Mouse (Mus musculus): ENCODE data around the gene Agfg2.

Agfg2 gene

GRCm38 (mm10) chr5:137684294-137685123 lies at the start of gene Agfg2:
Gene Agfg2, minus strand, starts transcription at chr5:137684726.
- peak; percentile 100 for DNase-seq

DNA sequence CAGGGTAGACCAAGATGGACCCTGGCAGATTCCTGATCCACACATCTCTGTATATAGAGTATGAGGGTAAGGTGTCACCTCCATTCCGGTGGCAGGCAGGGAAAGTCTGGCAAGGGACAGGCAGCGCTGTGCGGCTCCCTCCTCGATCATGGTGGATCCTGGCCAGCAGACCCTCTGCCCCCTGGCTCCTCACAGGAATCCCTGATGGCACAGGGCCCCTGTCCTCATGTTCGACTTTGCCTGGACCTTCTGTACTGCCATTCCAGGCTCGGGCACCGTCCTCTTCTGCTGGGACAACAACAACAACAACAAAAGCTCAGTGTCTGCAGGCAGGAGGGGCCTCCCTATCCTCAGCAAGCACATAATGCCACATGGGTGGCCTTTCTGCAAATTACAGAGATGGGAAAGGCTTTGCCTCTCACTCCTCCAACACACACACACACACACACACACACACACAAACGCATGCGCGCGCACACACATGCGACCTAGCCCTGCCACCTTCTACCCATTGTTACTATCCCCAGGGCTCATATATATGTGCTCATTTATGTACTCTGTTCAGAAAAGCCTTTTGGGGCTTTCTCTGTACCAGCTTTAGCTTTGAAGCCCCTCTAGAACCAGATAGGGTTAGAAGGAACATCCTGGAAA lies 49.2 kb upstream of the Agfg2 start:
- DNase-seq = no peak

DNA sequence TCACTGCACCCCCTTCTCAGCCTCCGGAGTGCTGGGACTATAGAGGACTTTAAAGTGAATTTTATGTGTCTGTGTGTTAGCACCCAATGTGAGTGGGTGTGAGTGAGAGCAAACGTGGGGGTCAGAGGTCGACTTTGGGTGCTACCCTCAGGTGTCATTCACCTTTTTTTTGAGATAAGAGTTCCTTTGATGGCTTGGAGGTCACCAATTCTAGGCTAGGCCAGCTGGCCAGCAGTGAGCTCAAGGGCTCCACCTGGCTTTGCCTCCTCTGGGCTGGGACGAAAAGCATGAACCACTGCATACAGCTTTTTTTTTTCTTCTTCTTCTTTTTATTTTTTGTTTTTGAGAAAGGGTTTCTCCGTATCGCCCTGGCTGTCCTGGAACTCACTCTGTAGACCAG lies 42.2 kb upstream of the Agfg2 start:
- DNase-seq = no peak

DNA sequence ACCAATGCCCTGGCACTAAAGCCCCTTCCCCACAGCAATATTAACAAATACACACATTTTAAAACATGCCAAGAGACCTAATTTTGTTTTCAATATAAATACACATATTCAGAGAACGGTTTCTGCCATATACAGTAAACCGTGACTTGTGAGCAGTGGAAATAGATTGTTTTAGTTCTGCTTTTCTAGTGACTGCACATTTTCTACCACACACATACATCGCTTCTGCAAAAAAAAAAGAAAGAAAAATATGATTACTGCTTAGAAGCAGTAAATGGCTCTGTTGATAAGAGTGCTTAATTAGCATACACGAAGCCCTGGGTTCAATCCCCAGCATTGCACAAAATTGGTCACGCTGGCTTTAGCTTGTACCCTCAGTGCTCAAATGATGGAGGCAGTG lies 39.3 kb upstream of the Agfg2 start:
- no peak for DNase-seq

DNA sequence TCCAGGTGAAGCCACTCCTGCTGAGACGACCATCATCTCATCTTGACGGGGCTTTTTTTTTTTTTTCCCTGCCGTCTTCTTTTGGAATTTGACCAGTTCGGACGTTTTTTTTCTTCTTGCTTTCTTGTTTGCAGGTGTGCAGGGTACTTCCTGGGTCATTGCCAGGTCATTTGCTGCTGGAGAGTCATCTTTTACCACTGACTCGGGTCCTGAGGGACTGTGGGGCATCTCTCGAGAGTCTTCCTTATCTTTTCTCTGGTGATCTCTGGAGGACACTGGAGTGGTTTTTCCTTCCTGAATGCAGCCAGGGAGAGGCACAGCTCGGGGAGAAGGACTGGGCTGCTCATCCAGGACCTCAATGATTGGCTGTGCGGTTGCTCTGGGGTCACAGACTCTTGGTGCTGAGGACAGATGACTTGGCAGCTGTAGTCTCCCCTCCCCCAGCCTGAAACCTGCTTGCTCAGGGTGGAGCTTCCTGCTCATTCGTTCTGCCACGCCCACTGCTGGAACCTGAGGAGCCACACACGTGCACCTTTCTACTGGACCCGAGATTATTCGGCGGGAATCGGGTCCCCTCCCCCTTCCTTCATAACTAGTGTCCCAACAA lies 36.1 kb upstream of the Agfg2 start:
- DNase-seq = peak; percentile 94

DNA sequence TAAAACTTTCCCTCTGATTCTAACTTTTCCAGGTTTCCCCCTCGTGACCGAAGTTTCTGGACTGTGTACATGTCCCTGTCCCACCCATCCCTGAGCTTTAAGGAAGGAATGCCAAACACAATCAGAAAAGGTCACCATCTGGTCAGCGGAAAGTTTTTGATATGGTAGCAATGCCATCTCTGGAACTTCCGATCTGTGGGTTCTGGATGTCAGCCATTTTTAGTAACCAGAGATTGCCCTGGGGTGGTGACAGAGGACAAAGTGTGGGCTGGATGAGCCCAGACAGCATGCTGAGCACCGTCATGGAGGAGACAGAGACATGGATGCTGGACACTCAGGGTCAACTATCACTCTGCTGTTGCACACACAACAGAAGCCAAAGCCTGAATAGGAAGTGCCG lies 34.6 kb upstream of the Agfg2 start:
- peak; percentile 92 for DNase-seq

DNA sequence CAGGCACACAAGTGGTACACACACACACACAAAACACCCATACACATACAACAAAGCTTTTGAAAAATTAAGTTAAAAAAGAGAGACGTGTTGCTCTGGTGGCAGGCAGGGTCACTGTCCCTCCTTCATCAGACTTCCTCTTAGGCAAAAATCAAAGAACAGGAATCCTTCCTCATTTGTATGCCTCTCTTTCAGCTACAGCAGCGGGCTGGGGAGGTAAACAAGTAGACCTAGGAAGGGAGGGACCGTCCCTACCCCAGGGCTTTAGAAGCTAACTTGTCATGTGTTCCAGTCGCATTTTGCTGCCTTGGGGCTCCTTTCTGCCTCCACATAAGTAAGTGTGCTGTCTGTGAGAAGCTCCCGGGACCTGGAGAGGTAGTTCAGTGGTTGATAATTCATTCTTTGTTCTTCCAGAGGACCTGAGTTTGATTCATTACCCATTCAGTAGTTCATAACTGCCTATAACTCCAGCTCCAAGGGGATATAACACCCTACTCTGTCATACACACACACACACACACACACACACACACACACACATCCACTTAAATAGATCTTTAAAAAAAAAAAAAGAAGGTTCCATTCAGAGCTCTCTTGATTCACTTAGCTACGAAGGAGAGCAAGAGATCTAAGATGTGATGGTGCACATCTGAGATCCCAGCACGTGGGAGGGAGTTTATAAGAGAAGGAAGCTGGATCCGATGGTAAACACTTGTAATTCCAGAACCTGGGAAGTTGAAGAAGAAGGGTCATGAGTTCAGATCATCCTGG lies 33.7 kb upstream of the Agfg2 start:
- DNase-seq = no peak

DNA sequence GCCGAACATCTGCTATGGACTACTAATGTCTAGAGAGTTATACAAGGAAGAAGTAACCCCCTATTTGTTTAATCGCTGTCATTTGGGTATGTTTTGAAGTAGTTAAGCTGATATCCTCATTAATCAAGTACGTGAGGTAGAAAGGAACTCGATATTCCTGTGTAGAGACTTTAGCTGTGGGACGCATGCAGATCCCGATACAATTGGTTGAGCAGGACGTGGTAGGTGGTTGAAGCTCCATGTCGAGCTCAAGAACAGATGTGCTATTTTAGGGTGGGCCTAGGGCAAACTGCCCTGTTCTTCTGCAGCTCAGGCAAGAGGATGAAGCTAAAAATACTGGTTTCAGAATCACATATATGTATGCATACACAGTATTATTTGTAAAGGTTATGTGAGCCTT lies 31.2 kb upstream of the Agfg2 start:
- no peak for DNase-seq

DNA sequence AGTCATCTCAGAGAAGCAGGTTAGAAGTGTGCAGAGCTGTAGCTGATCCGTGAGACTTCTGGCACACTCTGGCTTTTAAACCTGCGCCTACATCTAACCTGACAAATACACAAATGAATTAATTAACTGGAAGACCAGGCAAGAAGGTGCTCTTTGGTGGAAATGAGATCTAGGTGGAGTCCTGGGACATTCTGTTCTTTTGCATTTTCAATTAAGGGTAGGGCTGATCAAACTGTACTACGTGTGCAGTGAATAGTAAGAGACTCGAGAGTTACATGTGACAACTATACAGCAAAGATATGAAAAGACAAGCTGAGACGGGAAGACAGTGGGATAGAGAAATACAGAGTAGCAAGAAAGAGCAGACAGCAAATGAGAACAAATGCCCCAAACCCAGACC lies 28.9 kb upstream of the Agfg2 start:
- DNase-seq = no peak

- no peak for DNase-seq
These were observed 22.5 kb upstream of the Agfg2 start for GRCm38 (mm10) chr5:137706913-137707633.

DNA sequence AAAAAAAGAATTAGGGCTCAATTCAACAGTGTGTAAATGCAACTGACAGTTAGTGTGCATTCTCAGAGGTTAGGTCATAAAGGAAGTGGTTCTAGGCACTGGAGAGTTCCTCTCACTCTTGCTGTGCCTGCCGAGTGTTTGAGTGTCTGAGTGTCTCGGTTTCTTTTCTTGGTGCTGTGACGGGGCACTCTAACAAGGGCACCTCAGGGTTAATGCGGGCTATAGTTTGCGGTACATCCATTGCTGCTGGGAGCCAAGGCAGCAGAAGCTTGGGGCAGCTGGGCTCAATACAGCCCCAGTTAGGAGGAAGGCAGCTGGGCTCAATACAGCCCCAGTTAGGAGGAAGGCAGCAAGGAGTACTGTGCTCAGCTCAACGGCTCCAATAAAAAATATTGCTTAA lies 20.7 kb upstream of the Agfg2 start:
- no peak for DNase-seq

- DNase-seq = no peak
These were observed 15.3 kb upstream of the Agfg2 start for GRCm38 (mm10) chr5:137699850-137700249.

GRCm38 (mm10) chr5:137699080-137699479 lies 14.6 kb upstream of the Agfg2 start:
- no peak for DNase-seq

DNA sequence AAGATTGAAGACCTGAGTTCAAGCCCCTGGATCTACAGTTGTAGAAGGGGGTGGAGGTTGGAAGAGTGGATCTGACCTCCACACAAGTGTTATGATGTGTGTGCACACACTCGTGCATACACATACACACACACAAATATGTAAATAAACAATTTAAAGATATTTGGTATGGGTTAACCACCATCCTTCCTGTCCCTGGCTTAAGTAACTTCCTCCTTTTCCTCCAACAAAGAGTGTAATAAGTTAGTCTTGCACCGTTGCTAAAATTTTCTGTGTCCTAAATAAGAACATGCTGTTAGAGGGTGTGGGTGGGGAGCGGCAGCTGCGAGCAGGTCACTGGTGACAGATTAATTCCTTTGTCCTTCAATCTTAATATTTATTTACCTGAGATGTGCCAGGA lies 11.4 kb upstream of the Agfg2 start:
- peak; percentile 64 for DNase-seq

DNA sequence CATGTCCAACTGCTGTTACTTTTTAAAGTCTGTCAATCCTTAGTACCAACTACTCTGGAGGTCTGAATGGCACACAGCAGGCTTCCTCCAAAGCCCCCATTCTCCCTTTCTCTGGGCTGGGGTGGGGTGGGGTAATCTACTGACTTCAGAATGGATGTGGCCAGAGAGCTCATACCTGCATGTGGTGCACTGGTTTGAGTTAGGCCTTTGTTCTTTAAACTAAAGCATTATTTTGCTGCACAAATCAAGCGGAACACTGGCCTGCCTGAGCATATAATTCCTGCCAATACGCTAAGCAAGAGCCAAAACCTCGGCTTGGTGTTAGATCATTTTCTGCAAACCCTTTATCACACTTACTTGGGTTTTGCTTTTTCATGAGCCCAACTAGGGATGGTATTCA lies 10.3 kb upstream of the Agfg2 start:
- peak; percentile 58 for DNase-seq

DNA sequence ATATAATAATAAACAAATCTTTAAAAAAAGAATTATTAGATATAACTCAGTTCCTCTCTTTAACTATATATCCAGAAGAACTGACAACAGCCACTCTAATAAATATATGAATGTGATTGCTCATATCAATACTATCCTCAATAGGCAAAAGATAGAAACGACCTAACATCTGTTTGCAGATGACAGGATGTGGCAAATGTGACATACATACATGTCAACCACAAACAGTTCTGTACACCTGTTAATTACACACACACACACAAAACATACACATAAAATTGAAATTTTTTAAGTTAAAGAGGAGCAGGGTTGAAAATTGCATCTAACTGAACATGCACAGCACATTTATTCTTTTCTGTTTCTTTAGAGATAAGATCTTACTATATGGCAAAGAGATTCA lies 7.4 kb upstream of the Agfg2 start:
- no peak for DNase-seq

DNA sequence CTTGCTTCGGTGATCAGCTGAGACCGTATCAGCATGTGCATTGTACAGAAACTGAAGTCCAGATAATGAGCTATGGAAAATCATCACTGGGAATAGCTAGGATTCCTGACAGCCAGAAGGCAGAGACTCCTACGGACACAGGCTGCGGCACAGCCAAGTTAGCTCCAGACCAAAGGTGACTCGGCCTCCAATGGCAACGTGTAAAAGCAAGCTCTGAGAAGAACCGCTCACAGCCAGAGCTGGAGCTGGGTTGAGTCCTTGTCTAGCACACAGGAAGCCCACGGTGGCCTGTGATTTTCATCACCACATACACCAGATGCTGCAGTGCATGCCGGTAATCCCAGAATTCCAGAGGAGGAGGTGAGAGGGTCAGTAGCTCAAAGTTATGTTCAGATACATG lies 6.0 kb upstream of the Agfg2 start:
- DNase-seq = no peak

DNA sequence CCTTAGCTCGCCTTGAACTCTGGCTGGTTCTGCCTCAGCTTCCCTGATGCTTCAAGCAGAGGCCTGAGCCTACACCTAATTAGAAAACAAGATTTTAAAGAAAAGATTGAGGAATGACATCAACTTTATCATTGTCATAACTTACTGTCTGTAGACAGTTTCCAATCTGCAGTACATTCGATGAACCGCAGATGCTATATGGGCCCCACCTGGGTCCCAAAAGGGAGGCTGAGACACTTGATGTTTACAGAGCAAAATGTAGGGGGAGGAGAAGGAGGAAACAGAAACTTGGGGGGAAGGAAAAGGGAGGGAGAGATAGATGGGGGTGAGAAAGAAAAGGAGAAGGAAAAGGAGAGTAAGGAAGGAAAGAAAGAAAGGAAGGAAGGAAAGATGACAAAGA lies 5.4 kb upstream of the Agfg2 start:
- no peak for DNase-seq

GRCm38 (mm10) chr5:137686127-137686790 lies 1.7 kb upstream of the Agfg2 start:
- DNase-seq = no peak

DNA sequence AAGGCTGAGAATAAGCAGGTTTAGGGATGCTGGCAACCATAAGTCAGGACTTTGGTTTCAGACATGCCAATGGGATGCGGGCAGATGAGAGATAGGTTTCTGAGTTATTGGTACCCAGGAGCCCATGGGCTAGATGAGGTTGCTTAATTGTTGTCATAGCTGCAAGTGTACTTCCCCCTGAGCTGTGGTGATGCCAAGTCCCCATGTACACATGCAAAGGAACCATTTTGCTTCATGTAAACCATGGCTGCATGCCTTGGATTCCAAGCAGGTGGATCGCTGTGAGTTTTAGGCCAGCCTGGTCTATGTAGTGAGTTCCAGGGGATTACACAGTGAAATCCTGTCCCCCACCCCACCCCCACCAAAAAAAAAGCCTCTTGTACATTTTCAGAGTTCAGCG lies 1.1 kb upstream of the Agfg2 start:
- DNase-seq = no peak

DNA sequence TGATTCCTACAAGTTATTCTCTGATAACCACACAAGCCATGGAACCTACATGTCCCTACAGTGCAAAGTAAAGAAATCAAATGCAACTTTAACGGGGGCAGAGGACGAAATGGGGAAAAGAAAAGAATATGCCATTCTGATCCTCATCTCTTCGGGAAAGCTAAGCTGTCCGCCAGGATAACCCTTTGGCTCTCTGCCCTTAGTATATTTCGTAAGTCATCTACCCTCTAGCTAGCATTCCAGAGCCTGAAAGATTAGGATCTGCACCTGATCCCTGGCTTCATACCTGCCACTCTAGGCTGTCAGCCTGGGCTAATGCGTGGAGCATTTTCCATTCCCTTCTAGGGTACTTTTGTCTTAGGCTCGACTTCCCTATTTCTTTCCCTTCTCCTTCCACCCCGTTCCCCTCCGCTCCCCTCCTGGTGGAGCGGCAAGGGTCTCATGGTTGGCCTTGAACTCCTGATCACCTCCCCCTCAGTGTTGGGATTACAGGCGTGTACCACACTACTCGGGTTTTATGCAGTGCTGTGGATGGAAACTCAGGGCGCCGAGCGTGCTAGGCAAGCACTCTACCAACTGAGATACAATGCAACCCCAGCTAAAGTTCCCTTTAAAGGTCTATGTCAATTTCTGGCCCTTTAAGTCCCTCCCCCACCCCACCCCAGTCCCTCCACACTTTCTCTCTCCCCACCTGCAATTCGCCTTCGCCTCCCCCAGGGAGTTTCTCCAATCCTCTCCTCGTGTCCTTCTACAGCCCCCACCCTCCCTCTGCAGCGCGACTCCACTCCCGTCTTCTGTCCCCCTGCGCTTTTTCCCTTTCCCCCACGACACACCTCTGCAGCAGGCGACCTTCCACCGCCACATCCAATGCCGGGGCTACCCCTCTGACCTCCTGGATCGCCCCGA lies 885 bp downstream of the Agfg2 start:
- peak; percentile 95 for DNase-seq
